Mouse (Mus musculus): ENCODE measurements around the gene Gm28047. TPM values are rescaled to one million over a fixed set of nuclear protein-coding genes. Genes with fewer than 3 reads are reported as not detected.

Gene Gm28047
- total RNA-seq, 2 experiments from 2014 or later, result 1.8 TPM; not detected in 1

DNA sequence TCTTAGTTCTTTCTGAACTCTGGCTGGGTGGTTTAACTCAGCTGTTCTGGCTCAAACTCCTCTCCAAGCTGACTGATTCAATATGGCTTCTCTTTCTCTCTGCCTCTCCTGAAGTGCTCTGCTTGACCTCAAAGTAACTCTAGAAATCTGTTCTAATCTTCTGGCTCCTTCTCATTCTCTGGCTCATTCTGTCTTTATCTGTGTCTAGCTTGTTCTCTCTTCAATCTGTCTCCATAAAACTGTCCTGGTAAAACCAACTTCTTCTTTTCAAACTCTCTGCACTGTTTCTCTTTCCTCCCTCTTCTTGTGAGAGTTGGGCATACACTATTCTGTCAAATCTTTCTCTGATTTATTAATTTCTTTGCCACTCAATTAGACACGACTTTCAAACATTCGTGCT lies 57.0 kb downstream of the Gm28047 start:
- no peak for TF ChIP-seq CTCF (IDR thresholded peaks at IDR 0.05)
- intact Hi-C loops (cut with DNase I), result no loop called here

DNA sequence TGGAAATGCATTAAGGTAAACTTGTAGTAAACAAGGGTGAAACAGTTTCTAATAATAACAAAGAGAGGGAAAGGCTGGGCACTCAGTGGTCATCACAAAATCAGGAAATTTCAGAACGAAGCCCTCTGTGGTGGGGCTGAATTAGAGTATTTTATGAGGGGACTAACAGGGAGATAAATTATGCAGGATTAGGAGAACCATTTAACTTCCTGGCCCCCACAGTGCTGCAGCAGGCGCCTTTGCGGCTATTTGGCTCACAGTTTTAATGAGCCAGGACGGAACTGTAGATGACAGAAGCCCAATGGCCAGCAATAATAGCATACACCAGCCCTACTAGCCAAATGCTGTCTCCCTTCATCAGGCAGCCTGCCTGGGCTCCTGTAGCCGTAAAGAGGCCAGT lies 61.2 kb downstream of the Gm28047 start:
- no peak for TF ChIP-seq CTCF (IDR thresholded peaks at IDR 0.05)
- no peak overlapping the region for H3K27ac ChIP-seq
- H3K4me3 ChIP-seq, result no peak overlapping the region
- intact Hi-C loops (cut with DNase I), result no loop called here
- no peak for DNase-seq

More for the DNA sequence above, 57.0 kb downstream of the Gm28047 start:
- Histone ChIP-seq H3K4me3 (no peak overlapping the region), H3K27ac (no peak overlapping the region)
- no peak for DNase-seq

DNA sequence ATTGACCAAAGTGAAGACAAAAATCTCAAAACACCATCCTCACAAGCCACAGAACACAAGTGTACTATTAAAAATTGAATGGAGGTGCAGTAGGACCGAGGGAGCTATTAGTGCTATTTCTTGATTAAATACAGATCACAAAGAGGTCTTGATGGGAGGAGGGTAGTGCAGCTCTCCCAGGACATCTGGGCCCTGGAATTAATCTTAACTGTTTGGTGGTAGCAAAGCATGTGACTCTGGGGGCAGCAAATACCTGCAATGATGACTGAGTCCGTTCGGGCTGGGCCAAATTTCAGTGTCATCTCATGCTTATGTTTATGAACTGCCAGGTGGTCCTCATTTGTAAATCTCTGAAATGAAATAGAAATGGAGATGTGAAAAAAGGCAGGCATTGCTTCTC lies 61.8 kb downstream of the Gm28047 start:
- intact Hi-C loops (cut with DNase I), result no loop called here
- H3K4me3 ChIP-seq, result no peak overlapping the region
- no peak for DNase-seq
- no peak overlapping the region for H3K27ac ChIP-seq
- TF ChIP-seq CTCF (IDR thresholded peaks at IDR 0.05), result no peak

DNA sequence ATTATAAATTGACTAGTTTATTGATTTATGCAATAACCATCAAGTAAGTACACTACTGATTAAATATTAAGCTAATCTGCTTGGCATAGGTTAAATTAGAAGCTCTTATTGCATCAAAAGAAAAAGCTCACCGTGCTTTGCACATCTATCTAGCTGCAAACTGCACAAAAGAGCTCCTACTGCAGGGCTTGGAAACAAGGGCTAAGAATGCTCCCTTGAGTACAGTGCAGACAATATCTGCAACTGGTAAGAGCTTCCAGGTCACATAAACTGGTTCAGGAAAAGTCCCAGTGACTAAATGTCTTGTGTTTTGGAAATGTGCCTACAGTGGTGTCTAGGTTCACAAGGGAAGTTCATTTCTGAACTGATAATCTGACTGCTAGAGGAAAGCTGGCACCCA lies 62.4 kb downstream of the Gm28047 start:
- TF ChIP-seq CTCF (IDR thresholded peaks at IDR 0.05), result no peak
- intact Hi-C loops (cut with DNase I), result no loop called here
- no peak overlapping the region for H3K27ac ChIP-seq
- DNase-seq, result no peak
- no peak overlapping the region for H3K4me3 ChIP-seq

DNA sequence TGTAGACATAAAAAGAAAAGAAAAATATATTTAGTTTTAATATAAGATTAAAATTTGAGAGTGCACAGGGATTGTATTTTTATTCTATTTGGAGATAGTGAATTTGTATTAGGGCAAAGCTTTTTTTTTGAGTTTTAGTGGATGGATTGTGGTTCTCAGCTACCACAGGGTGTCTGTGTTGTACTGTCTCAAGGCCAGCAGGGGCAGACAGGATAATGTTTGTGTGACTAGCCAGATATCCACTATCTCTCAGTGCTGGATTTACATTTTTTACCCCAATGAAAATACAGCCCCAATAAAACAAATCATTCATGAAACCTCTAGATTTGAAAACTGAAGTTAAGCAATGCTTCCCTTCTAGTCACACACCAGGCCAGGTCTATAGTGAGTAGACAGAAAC lies 67.3 kb downstream of the Gm28047 start:
- peak; percentile 46 for TF ChIP-seq CTCF (IDR thresholded peaks at IDR 0.05)
- intact Hi-C loops (cut with DNase I), result no loop called here
- no peak overlapping the region for H3K27ac ChIP-seq
- H3K4me3 ChIP-seq, result no peak overlapping the region
- DNase-seq, result no peak

DNA sequence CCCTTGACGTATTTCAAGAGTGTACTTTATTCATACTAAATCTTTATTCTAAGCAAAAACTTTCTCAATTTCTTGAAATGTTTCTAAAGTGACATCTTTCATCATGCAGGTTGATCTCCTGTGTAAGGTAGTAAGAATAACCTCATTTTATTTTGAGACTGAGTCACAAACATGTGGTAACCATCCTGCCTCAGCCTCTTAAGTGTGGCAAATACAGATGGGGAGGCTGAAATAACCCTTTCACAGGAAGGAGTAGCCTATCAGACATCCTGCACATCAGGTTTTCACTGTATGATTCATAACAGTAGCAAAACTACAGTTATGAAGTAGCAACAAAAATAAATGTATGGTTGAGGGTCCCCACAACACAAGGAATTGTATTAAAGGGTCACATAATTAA lies 69.3 kb downstream of the Gm28047 start:
- H3K27ac ChIP-seq, result no peak overlapping the region
- intact Hi-C loops (cut with DNase I), result no loop called here
- no peak overlapping the region for H3K4me3 ChIP-seq
- no peak for DNase-seq
- no peak for TF ChIP-seq CTCF (IDR thresholded peaks at IDR 0.05)

DNA sequence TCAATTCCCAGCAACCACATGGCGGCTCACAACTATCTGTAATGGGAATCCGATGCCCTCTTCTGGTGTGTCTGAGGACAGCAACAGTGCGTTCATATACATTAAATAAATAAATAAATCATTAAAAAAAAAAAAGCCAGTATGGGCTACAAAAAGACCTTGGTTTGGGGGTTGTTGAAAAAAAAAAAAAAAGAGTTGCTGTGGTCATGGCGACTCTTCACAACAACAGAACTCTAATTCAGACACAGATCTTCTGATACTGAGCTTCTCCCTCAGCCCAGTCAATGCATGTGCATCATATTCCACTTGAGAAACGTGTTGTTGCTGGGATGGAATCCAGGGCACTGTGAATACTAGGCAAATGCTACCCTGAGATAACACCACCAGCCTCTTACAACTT lies 72.3 kb downstream of the Gm28047 start:
- TF ChIP-seq CTCF (IDR thresholded peaks at IDR 0.05), result no peak
- no peak for DNase-seq
- Histone ChIP-seq H3K27ac (no peak overlapping the region), H3K4me3 (no peak overlapping the region)
- intact Hi-C loops (cut with DNase I), result loop anchor here (5.0 kb wide), 1 partner anchor 115 kb away; no protein-coding TSS in a partner anchor

DNA sequence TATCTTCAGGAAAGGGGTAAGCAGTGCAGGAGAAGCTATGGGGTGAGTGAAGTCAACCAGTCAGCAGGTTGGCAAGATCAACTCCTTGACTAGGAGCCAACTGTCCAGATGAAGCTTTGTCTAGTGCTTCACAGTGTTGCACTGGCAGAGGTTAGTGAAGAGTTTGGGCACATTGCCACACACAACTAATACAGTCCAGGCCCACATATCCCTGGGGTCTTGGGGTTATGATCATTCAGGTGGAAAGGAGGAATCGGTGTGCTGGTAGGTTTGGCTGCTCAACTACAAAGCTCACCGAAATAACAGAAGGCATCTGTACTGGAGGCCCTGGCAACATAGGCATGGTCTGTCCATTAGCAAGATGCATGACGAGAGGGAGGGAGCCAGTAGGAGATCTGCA lies 77.4 kb downstream of the Gm28047 start:
- intact Hi-C loops (cut with DNase I), result no loop called here
- no peak for TF ChIP-seq CTCF (IDR thresholded peaks at IDR 0.05)
- Histone ChIP-seq H3K4me3 (no peak overlapping the region), H3K27ac (peak overlapping the region; percentile 38; the same call in 1 of the 2 replicates)
- no peak for DNase-seq

DNA sequence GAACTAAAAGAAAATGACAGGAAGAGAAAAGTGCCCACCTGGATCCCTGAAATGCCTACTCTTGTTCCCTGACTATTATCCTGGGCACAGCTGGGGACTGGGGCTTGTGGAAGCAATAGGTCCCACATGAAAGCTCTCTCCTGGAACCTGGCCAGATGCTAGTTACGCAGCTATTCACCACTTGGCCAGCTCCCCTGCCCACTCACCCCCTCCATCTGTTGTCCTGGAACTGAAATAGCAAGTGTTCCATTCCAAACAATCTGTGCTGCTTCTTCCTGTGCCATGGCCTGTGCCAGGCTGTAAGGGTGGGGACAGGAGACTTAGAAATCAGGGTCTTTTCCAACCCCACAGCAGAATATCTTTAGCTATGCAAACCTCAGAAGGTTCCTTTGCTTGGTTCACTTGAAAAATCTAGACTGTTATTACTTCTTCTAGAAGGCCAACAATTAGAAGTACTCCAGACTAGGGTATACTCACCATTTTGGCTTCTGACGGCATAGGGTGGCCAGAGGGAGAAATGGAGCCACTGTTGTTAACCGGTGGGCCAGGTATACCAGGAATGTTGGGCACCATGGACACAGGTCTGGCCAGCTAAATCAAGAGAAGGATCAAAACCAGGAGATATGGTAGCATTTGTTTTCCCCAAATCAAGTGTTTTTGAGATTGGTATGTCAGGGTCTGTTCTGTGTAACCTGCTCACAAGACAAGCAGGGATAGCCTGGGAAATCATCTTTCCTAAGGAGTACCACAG lies 78.0 kb downstream of the Gm28047 start:
- peak; percentile 63 for DNase-seq
- intact Hi-C loops (cut with DNase I), result no loop called here
- no peak for TF ChIP-seq CTCF (IDR thresholded peaks at IDR 0.05)
- no peak overlapping the region for H3K4me3 ChIP-seq
- peak overlapping the region; percentile 38 for H3K27ac ChIP-seq

DNA sequence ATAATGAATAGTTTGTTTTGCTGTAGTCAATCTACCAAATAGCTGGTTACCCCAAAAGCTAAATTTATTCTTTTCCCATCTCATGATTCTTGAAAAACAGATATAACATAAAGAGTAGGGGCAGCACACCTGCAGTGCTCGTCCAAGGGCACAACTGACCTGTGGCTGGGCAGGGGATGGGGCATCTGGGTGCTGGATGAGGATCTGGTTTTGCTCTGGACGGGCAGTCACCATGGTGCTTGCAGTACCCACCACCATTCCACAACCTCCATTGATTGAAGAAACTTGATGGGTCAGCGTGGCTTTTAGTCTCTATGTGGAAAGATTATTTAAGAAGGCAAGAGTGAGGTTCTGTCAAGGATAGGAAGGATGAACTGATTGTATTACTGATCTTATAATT lies 78.6 kb downstream of the Gm28047 start:
- H3K4me3 ChIP-seq, result no peak overlapping the region
- no peak for TF ChIP-seq CTCF (IDR thresholded peaks at IDR 0.05)
- DNase-seq, result no peak
- peak overlapping the region; percentile 38 for H3K27ac ChIP-seq
- intact Hi-C loops (cut with DNase I), result no loop called here

DNA sequence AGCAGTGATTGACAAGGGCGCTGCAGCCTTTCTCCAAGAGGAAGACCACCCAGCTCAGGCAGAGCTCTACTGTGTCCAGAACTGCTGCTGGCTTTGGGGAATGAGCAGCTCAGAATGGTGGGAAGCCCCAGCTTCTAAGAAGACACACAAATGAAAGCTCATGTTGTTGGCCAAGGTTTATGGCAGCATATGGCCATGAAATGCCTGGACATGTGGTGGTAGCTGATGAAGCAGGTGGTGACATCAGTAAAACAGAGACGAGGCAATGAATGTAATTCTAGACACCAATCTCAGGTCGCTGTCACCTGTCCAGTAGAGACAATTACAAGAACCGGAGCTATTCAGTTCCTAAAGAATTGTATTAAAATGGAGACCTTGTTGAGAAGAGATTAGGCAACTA lies 80.1 kb downstream of the Gm28047 start:
- Histone ChIP-seq H3K27ac (no peak overlapping the region), H3K4me3 (no peak overlapping the region)
- intact Hi-C loops (cut with DNase I), result no loop called here
- DNase-seq, result no peak
- no peak for TF ChIP-seq CTCF (IDR thresholded peaks at IDR 0.05)

DNA sequence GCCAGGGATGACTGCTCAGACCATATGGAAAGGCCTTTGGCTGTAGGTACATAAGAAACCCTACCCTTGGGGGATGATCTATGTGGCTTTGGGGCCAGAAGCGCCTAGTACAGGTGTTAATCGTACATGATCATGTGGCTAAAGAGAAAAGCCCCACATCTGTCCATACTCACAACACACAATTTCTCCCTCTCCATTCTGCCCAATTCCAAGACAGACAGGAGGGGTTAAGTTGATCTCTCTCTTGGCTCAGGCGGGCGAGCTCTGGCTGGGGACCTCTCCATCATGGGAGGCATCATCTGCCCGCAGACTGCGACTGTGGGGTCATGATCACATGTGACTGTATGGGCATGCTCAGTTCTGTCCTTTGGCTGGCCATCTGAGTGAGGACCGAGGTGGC lies 90.9 kb downstream of the Gm28047 start:
- Histone ChIP-seq H3K27ac (no peak overlapping the region), H3K4me3 (no peak overlapping the region)
- TF ChIP-seq CTCF (IDR thresholded peaks at IDR 0.05), result no peak
- intact Hi-C loops (cut with DNase I), result no loop called here
- DNase-seq, result no peak

DNA sequence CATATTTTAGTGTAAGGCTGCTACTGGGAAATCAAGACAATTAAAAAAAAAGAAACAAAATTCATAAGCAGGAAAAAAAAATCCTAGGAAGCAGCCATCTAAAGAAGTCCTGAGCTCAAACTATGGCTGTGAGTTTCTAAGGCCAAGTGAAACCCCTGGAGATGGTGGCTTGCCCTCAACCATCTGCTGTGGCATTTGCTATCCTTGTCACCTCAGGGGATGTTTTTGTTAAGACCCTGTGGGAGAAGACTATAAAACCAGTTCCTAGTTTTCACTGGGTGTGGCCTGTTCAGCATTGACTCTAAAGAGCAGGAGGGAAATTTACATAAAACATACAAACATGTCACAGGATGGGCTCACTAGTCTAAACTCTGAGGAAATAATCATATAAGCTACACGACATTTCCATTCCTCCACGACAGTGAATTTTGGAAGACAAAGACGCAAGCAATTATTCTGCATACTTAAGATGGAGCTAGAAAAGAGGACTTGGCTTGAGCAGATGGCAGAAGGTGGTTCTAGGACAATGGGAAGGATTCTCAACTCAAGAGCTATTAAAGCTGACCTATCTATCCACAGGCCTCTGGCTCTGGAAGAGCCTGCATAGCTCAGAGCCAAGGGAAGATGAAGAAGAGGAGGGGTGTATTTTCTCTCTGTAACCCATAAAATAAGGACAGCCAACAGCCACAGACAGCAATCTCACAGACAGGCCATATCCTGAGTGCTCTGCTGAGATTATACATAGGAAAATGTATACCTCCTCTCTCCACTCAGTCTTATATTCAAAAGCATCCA lies 92.6 kb downstream of the Gm28047 start:
- TF ChIP-seq CTCF (IDR thresholded peaks at IDR 0.05), result no peak
- Histone ChIP-seq H3K4me3 (no peak overlapping the region), H3K27ac (no peak overlapping the region)
- intact Hi-C loops (cut with DNase I), result no loop called here
- DNase-seq, result no peak

All from gastrocnemius, adult 2 months (tissue).